Mouse (Mus musculus): ENCODE measurements around the gene Sgms1. TPM values are rescaled to one million over a fixed set of nuclear protein-coding genes. Genes with fewer than 3 reads are reported as not detected.
A peak's percentile ranks its signal among the peaks of the same experiment; 100 is the strongest.

Sgms1 gene
- total RNA-seq, 2 experiments from 2014 or later, result 58.8 to 59.5 TPM

GRCm38 (mm10) chr19:32120798-32121197 lies 268.7 kb downstream of the Sgms1 start:
- no peak for DNase-seq (ENCODE audit: extremely low spot score in 1 of 2, low spot score in 2 of 2)
- no peak overlapping the region for H3K27ac ChIP-seq
- intact Hi-C loops (cut with DNase I), result no loop called here
- no peak overlapping the region for H3K4me3 ChIP-seq
- no peak for TF ChIP-seq CTCF (IDR thresholded peaks at IDR 0.05)

- no peak for DNase-seq (ENCODE audit: extremely low spot score in 1 of 2, low spot score in 2 of 2)
- TF ChIP-seq CTCF (IDR thresholded peaks at IDR 0.05), result no peak
- no peak overlapping the region for H3K4me3 ChIP-seq
- intact Hi-C loops (cut with DNase I), result no loop called here
- H3K27ac ChIP-seq, result no peak overlapping the region
Observed at GRCm38 (mm10) chr19:32119666-32120065, 269.8 kb downstream of the Sgms1 start.

GRCm38 (mm10) chr19:32118496-32118895 lies 271.0 kb downstream of the Sgms1 start:
- Histone ChIP-seq H3K27ac (no peak overlapping the region), H3K4me3 (no peak overlapping the region)
- TF ChIP-seq CTCF (IDR thresholded peaks at IDR 0.05), result no peak
- intact Hi-C loops (cut with DNase I), result no loop called here
- no peak for DNase-seq (ENCODE audit: extremely low spot score in 1 of 2, low spot score in 2 of 2)

GRCm38 (mm10) chr19:32117484-32118018 lies 272.0 kb downstream of the Sgms1 start:
- Histone ChIP-seq H3K27ac (no peak overlapping the region), H3K4me3 (no peak overlapping the region)
- intact Hi-C loops (cut with DNase I), result no loop called here
- no peak for DNase-seq (ENCODE audit: extremely low spot score in 1 of 2, low spot score in 2 of 2)
- TF ChIP-seq CTCF (IDR thresholded peaks at IDR 0.05), result peak; percentile 35

- TF ChIP-seq CTCF (IDR thresholded peaks at IDR 0.05), result no peak
- intact Hi-C loops (cut with DNase I), result no loop called here
- Histone ChIP-seq H3K27ac (no peak overlapping the region), H3K4me3 (no peak overlapping the region)
- no peak for DNase-seq (ENCODE audit: extremely low spot score in 1 of 2, low spot score in 2 of 2)
Observed at GRCm38 (mm10) chr19:32111866-32112790, 277.4 kb downstream of the Sgms1 start.

GRCm38 (mm10) chr19:32107771-32108306 lies 281.7 kb downstream of the Sgms1 start, which contains the start of gene Asah2:
Gene Asah2, minus strand, starts transcription at chr19:32108211.
- Histone ChIP-seq H3K4me3 (peak within 1 kb of the TSS; percentile 83), H3K27ac (peak within 1 kb of the TSS; percentile 98)
- peak; percentile 67 for DNase-seq (ENCODE audit: extremely low spot score in 1 of 2, low spot score in 2 of 2)
- TF ChIP-seq CTCF (IDR thresholded peaks at IDR 0.05), result peak; percentile 40
- intact Hi-C loops (cut with DNase I), result loop anchor here (2.0 kb wide), 1 partner anchor 281 kb away; the partner anchor contains the start of gene Sgms1

- Histone ChIP-seq H3K27ac (no peak overlapping the region), H3K4me3 (no peak overlapping the region)
- no peak for TF ChIP-seq CTCF (IDR thresholded peaks at IDR 0.05)
- no peak for DNase-seq (ENCODE audit: extremely low spot score in 1 of 2, low spot score in 2 of 2)
- intact Hi-C loops (cut with DNase I), result no loop called here
Observed at GRCm38 (mm10) chr19:32106750-32107149, 282.8 kb downstream of the Sgms1 start.

GRCm38 (mm10) chr19:32104217-32104616 lies 285.3 kb downstream of the Sgms1 start:
- H3K27ac ChIP-seq, result no peak overlapping the region
- DNase-seq (ENCODE audit: extremely low spot score in 1 of 2, low spot score in 2 of 2), result no peak
- no peak overlapping the region for H3K4me3 ChIP-seq
- intact Hi-C loops (cut with DNase I), result no loop called here
- TF ChIP-seq CTCF (IDR thresholded peaks at IDR 0.05), result no peak

- TF ChIP-seq CTCF (IDR thresholded peaks at IDR 0.05), result no peak
- DNase-seq (ENCODE audit: extremely low spot score in 1 of 2, low spot score in 2 of 2), result no peak
- peak overlapping the region; percentile 50 for H3K27ac ChIP-seq
- peak overlapping the region; percentile 53 for H3K4me3 ChIP-seq
- intact Hi-C loops (cut with DNase I), result no loop called here
Observed at GRCm38 (mm10) chr19:32102976-32103300, 286.6 kb downstream of the Sgms1 start.

GRCm38 (mm10) chr19:32102294-32102975 lies 287.1 kb downstream of the Sgms1 start:
- no peak for TF ChIP-seq CTCF (IDR thresholded peaks at IDR 0.05)
- DNase-seq (ENCODE audit: extremely low spot score in 1 of 2, low spot score in 2 of 2), result no peak
- Histone ChIP-seq H3K27ac (peak overlapping the region; percentile 50), H3K4me3 (peak overlapping the region; percentile 53)
- intact Hi-C loops (cut with DNase I), result no loop called here

GRCm38 (mm10) chr19:32098582-32098981 lies 290.9 kb downstream of the Sgms1 start:
- Histone ChIP-seq H3K4me3 (no peak overlapping the region), H3K27ac (no peak overlapping the region)
- intact Hi-C loops (cut with DNase I), result loop anchor here (5.0 kb wide), 1 partner anchor 126 kb away; no protein-coding TSS in a partner anchor
- DNase-seq (ENCODE audit: extremely low spot score in 1 of 2, low spot score in 2 of 2), result no peak
- TF ChIP-seq CTCF (IDR thresholded peaks at IDR 0.05), result peak; percentile 30

GRCm38 (mm10) chr19:32092358-32092757 lies 297.2 kb downstream of the Sgms1 start:
- intact Hi-C loops (cut with DNase I), result no loop called here
- DNase-seq (ENCODE audit: extremely low spot score in 1 of 2, low spot score in 2 of 2), result no peak
- Histone ChIP-seq H3K4me3 (no peak overlapping the region), H3K27ac (no peak overlapping the region)
- TF ChIP-seq CTCF (IDR thresholded peaks at IDR 0.05), result no peak

All from left cerebral cortex, adult 2 months (tissue).